Mouse (Mus musculus): ENCODE measurements around the gene Lrrk1.
A peak's percentile ranks its signal among the peaks of the same experiment; 100 is the strongest.

Lrrk1 gene

DNA sequence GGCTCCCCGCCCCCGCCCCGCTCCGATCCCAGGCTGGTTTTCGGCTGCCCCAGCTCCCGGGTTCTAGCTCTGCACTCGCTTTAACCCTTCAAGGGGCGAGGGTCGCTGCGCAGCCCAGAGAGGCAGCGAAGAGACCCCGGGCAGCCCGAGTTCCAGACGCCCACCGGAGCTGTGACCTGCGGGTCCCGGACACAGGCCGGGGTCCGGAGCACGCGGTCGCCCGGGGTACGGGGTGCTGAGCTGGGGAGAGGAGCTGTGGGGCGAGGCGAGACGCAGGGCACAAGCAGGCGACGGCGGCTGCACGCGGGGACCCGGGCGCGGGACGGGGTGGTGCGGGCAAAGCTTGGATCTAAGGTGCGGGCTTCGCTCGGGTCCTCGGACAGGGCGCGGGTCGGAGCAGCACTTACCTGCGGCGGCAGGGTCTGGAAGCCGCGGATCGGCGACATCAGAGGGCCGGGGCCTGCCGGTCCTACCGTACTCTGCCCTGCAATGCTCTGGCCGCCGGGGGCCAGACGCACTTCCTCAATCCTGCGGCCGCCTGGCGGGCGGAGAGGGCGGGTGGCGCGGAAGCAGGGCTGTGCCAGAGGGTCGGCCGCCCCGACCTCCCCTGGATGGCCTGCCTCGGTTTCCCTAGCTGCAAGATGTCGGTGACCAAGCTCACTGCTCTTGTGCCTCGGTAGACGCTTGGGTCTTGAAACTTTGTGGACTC, at the start of gene Lrrk1:
Gene Lrrk1, minus strand, starts transcription at position 538 of the 709 bp plus-strand sequence.
- DNase-seq (ENCODE audit: low spot score in 2 of 2) = peak; percentile 29 to 37

GRCm38 (mm10) chr7:66434453-66434935, 46.3 kb upstream of the Lrrk1 start:
- DNase-seq (ENCODE audit: low spot score in 2 of 2) = peak; percentile 76 to 83

- peak in 1 of 2 experiments; percentile 48 for DNase-seq (ENCODE audit: low spot score in 2 of 2)
These were observed 39.4 kb upstream of the Lrrk1 start, which contains the start of gene Aldh1a3 for GRCm38 (mm10) chr7:66427437-66428161. TSS of gene Aldh1a3 (minus strand) at chr7:66427517.

- DNase-seq (ENCODE audit: low spot score in 2 of 2) = no peak
These were observed 38.9 kb upstream of the Lrrk1 start for GRCm38 (mm10) chr7:66427053-66427436.

- no peak for DNase-seq (ENCODE audit: low spot score in 2 of 2)
These were observed 33.8 kb upstream of the Lrrk1 start for GRCm38 (mm10) chr7:66421903-66422302.

- no peak for DNase-seq (ENCODE audit: low spot score in 2 of 2)
These were observed 30.8 kb upstream of the Lrrk1 start for GRCm38 (mm10) chr7:66418981-66419380.

- DNase-seq (ENCODE audit: low spot score in 2 of 2) = no peak
These were observed 28.7 kb upstream of the Lrrk1 start for GRCm38 (mm10) chr7:66416829-66417228.

GRCm38 (mm10) chr7:66413093-66413492, 24.9 kb upstream of the Lrrk1 start:
- DNase-seq (ENCODE audit: low spot score in 2 of 2) = no peak

- DNase-seq (ENCODE audit: low spot score in 2 of 2) = peak; percentile 41 to 60
These were observed 21.3 kb upstream of the Lrrk1 start for GRCm38 (mm10) chr7:66409433-66409832.

GRCm38 (mm10) chr7:66406971-66407370, 18.8 kb upstream of the Lrrk1 start:
- no peak for DNase-seq (ENCODE audit: low spot score in 2 of 2)

GRCm38 (mm10) chr7:66405951-66406721, 18.0 kb upstream of the Lrrk1 start:
- no peak for DNase-seq (ENCODE audit: low spot score in 2 of 2)

DNA sequence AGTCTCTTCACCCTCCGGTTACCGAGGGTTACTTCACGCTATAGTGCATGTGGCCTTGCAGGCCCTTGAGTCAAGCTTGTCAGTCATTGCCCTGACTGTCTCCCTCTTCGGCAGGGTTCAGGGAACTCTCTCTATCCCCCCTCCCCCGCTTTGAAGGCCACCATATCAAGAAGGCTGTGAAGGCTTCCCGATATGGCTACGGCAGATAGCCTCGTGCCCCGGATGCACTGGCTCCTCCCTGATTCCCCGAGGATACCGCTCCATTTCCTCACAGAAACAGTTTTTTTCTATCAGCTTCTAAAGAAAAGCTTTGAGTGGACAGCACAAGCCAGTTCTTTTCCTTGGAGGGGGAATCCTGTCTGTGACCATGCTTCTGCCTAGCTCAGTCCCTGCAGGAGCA, 17.4 kb upstream of the Lrrk1 start:
- DNase-seq (ENCODE audit: low spot score in 2 of 2) = no peak

DNA sequence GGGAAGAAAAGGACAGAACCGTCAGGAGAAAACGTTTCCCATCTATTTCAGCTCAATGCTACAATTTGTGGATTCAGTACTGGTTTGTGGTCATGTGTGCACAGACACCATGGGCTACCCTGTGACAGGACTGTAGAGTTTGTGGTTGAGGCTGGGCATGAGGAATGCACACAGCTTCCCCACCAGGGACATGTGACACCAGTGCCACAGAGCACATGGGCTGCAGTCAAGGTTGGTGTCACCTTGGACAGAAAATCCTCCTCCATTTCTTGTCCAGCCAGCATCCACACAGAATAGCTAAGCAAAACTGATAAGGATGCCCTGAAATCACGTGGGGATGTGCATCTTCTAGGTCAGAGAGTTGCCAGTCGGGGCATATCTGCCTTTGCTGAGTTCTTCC, 16.7 kb upstream of the Lrrk1 start:
- DNase-seq (ENCODE audit: low spot score in 2 of 2) = no peak

GRCm38 (mm10) chr7:66404141-66404540, 16.0 kb upstream of the Lrrk1 start:
- DNase-seq (ENCODE audit: low spot score in 2 of 2) = no peak

DNA sequence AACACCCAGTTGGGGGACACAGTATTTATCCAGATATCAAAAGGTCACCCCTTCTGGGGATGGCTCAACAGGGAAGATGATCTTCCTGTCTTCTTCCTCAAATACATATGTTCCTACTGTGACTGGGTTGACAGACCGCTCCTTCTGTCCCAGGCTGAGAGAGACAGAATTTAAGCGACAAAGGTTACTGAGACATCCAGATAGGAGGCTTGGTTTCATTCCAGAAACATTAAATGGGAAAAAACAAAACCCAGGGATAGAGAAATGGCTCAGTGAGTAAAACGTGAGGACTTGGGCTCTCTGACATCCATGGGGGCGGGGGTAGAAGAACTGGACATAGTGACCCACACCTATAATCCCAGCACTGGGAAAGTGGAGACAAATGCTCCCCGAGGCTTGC, 14.7 kb upstream of the Lrrk1 start:
- no peak for DNase-seq (ENCODE audit: low spot score in 2 of 2)

DNA sequence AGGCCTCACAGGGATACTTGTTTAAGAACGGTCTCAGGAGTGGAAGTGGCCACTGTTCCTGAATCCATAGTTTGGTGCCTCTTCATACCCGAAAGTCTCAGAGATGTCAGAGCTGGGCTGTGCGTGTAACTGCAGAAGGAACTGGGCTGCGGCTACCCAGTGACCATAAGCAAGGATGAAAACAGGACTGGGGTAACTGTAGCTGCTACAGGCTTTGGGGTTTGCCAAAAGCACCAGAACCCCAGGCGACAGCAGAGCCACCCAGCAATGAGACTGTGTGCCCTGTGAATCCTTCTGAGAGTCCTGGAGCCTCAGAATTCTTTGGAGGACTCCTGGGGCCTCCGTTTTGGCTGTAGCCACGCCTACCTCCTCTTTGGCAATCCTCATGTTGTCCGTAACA, 13.5 kb upstream of the Lrrk1 start:
- DNase-seq (ENCODE audit: low spot score in 2 of 2) = no peak

GRCm38 (mm10) chr7:66397288-66397687, 9.1 kb upstream of the Lrrk1 start:
- no peak for DNase-seq (ENCODE audit: low spot score in 2 of 2)

- DNase-seq (ENCODE audit: low spot score in 2 of 2) = peak; percentile 72 to 79
These were observed 727 bp upstream of the Lrrk1 start for GRCm38 (mm10) chr7:66388621-66389532.

DNA sequence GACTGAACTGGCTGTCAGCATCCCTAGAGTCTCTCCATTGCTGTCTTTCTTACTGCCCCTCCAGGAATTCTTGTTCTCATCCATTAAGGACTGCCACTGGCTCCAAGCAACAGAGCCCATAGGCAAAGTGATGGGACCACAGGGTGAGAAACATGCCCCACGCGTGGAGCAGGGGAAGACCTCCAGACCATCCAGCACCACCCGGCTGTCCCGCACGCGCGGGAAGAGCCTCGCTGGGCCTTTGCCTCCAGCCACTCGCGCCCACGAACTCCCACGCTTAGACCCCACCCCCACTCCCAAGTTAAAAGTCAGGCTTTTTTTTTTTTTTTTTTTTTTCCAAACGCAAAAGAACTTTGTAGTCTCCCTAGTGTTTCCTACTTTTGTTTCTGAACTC, 734 bp downstream of the Lrrk1 start:
- no peak for DNase-seq (ENCODE audit: low spot score in 2 of 2)

DNA sequence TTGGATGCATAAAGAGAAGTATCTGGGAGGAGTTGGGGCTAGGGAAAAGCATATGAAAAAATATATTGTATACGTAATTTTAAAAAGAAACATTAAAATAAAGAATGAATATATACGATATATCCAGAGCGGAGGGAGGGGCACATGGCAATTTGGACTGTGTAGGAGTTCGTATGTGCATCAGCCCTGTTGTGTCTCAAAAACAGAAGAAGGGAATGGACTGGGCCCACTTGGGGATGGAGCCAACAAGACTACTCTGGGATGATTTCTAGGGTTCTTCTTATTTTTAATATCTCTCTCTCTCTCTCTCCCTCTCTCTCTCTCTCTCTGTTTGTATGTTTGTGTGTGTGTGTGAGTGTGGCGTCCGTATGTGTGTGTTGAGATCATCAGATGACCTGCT, 1.7 kb downstream of the Lrrk1 start:
- no peak for DNase-seq (ENCODE audit: low spot score in 2 of 2)

DNA sequence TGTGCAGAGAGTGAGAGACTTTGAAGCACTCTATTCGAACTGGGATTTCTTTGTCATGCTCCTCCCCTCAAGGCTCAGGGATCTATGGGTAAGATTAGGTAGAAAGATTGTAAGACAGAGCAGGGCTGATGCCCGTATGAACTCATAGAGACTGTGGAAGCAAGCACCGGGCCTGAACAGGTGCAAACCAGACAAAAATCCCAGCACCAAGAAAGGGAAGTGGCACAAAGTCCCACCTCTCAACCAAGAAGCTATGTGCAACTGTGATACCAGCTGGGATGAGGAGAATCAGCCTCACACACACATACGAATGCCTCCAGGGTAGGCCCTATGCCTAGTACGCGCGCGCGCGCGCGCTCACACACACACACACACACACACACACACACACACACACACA, 2.3 kb downstream of the Lrrk1 start:
- DNase-seq (ENCODE audit: low spot score in 2 of 2) = no peak

All from right cerebral cortex, postnatal 10 days (tissue).